Mouse (Mus musculus) myocyte (in vitro differentiated cells): ENCODE measurements around the gene B3galnt2.

ENCODE experiments used
- E2F4 ChIP-seq: IDR thresholded peaks from one replicate; pipeline ENCODE4 v1.6.1; 2011; ENCODE audit warnings: mild to moderate bottlenecking, control low read depth, moderate library complexity; ENCODE audit not compliant: insufficient read depth
- MAX ChIP-seq: IDR thresholded peaks from one replicate; pipeline ENCODE4 v1.6.1; 2011; ENCODE audit warnings: low read depth, mild to moderate bottlenecking, control low read depth
- MYOG ChIP-seq, 3 experiments: IDR thresholded peaks; one replicate each; pipeline ENCODE4 v1.6.1; 2011; ENCODE audit warnings: control low read depth in 2 of 3, low read depth in 2 of 3, mild to moderate bottlenecking in 2 of 3; ENCODE audit not compliant: insufficient read length in 2 of 3, control insufficient read depth in 1 of 3, insufficient read depth in 1 of 3
- POLR2A ChIP-seq: IDR thresholded peaks from one replicate; pipeline ENCODE4 v1.6.1; 2011; ENCODE audit warnings: low read depth, mild to moderate bottlenecking, control low read depth, moderate library complexity; ENCODE audit not compliant: insufficient read length
- POLR2AphosphoS2 ChIP-seq: IDR thresholded peaks from one replicate; pipeline ENCODE4 v1.6.1; 2011; ENCODE audit warnings: low read depth, control low read depth; ENCODE audit not compliant: insufficient read length
- TCF12 ChIP-seq: IDR thresholded peaks from one replicate; pipeline ENCODE4 v1.6.1; 2011; ENCODE audit warnings: mild to moderate bottlenecking, control low read depth; ENCODE audit not compliant: poor library complexity, insufficient read depth, severe bottlenecking
- TCF3 ChIP-seq: IDR thresholded peaks from one replicate; pipeline ENCODE4 v1.6.1; 2011; ENCODE audit warnings: low read depth, control low read depth; ENCODE audit not compliant: insufficient read length
- USF1 ChIP-seq: IDR thresholded peaks from one replicate; pipeline ENCODE4 v1.6.1; 2011; ENCODE audit warnings: low read depth, mild to moderate bottlenecking, control low read depth, moderate library complexity

DNA sequence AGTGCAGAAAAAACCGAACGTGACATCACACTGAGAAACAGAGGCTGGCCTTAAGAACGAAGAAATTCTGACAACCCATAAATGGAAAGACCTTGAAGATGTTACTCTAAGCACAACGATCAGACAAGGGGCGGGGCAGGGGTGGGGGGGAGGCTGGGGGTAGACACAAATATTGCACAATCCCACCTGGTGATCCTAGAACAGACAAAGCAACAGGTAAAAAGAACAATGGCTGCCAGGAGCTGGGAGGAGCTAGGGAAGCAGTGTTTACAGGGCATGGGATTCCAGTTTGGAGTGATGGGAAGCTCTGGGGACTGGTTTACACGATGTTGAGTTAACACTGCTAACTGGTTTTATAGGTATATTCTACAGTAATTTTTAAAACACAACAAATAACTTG lies 61.3 kb downstream of the B3galnt2 start:
- TF ChIP-seq POLR2A: no peak
- TF ChIP-seq POLR2AphosphoS2: no peak
- TF ChIP-seq TCF12: no peak
- no peak for TF ChIP-seq MYOG (IDR thresholded peaks at IDR 0.05; ENCODE audit: control insufficient read depth in 1 of 3, insufficient read depth in 1 of 3, insufficient read length in 2 of 3, low read depth in 2 of 3)
- TF ChIP-seq MAX: no peak
- no peak for TF ChIP-seq USF1
- TF ChIP-seq E2F4: no peak
- no peak for TF ChIP-seq TCF3
